Mouse (Mus musculus) liver, postnatal 0 days (tissue): ENCODE measurements around the gene Cenps.

Experiments
- CTCF ChIP-seq: sonication (generic); IDR thresholded peaks from 2 replicates; pipeline ENCODE4 v1.5.1; 2016; ENCODE audit warnings: antibody characterized with exemption, low read depth
- EP300 ChIP-seq: IDR thresholded peaks from 2 replicates; pipeline ENCODE4 v1.6.1; 2016; ENCODE audit warnings: antibody characterized with exemption, low read depth, mild to moderate bottlenecking

DNA sequence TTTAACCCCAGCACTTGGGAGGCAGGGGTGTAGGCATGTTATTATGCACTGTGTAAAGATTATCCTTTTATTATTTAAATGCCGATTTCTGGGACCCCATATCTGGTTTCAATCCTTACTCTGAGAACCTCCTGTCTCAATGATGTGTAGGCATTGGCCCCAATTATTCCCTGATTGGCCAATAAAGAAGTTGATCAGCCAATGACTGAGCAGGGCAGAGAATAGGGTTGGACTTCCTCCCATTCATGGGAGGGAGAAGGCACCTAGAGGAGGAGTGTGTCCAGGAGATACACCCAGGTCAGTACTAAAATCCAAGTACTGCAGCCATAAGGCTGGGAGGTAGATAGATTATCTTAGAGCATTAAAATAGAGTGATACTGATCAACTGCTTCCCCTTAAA lies 25.8 kb upstream of the Cenps start:
- TF ChIP-seq CTCF: no peak
- TF ChIP-seq EP300: no peak
